Mouse (Mus musculus) thymus, postnatal 10 days (tissue): ENCODE data around the gene Ngfr.
"Not testable (repeated sequence)": the region's sequence is repeated elsewhere in the genome, so short reads cannot be mapped to it uniquely, and the experiment has no call there.

ENCODE experiments used
- DNase-seq, 2 experiments: peaks; one replicate each; pipeline ENCODE4 v3.0.0; 2021; ENCODE audit warnings: low spot score in 2 of 2

Ngfr gene

DNA sequence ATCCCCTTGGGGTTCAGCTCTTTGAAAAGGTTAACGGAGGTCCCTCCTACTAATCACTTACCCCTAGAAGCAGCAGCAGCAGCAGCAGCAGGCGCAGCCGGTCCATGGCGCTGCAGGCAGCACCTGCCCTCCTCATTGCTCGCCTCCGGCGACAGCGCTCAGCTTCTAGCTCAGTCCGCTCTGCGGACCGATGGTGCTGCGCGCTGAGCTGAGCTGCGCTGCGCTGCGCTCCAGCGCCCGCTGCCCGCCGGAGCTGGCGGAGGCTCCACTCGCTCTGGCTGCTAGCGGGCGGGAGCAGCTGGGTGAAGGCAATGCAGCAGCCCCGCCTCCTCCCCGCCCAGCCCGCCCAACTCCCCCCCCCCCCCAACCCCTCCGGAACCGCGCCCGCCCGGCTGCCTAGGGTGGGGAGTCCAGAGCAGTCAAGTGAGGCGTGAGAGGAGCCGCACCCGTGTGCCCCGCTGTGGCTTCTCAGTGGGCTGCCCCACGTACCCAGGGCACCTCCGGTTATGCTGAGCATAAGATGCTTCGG lies at the start of gene Ngfr:
Gene Ngfr, minus strand, starts transcription at position 313 of the 529 bp plus-strand sequence.
- peak in 1 of 2 experiments; percentile 37 for DNase-seq

DNA sequence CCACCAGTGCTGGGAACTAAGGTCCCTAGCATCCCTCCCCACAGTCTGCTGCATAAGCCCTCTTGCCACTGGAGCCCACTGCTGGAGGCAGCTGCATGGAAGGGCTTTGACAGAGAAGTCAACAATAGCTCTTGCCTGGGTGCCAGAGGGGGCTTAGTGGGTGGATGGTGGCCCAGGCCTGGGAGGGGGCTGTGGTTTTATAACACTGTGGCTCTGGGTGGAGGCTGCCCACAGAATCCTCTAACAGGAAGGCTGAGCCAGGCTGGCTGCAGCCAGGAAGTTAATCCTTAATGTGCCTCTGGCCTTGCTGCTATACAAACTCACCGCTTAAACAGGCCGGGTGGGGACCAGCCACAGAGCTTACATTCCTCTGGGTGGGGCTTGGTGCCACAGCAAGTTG lies 47.5 kb upstream of the Ngfr start:
- no peak for DNase-seq

DNA sequence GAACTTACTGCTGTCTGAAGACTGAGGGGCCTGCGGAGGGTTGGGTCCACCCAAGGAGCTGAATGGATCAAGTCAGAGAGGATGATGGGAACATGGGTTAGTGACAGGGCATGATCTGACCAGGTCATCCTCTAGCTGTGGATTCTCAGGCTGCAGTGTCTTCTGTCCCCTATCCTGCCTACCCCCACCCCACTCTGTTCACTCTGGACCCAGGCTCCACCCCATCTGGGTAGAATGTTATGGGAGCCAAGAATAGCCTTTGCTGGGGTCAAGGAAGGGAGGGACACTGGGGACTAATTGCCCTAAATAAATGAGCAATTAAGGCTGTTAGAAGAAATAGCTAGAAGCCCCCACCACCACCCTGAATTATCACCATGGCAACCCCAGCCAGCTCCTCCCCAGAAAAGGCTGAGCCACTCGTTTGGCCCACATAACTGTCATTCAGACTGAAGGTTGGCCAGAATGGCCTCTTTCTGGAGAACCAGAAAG lies 46.0 kb upstream of the Ngfr start:
- no peak for DNase-seq

DNA sequence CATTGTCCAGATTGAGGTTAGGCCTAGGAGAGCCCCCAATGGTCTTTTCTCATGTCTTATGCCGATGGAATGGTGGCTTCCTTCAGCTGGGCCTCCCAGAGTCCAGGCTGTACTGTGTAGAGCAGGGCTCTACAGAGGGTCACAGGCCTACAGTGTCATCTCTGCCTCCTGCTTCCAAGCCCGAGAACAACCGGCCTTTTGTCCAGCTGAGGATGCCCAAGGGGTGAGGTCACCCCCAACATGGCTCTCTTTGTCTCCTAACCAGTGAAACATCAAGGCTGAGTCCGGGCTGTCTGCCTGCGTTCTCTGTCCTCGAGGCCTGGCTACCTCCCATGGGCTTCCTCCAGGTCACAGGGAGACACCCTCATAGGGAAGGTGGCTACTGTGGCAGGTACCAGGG lies 44.9 kb upstream of the Ngfr start:
- DNase-seq: no peak

DNA sequence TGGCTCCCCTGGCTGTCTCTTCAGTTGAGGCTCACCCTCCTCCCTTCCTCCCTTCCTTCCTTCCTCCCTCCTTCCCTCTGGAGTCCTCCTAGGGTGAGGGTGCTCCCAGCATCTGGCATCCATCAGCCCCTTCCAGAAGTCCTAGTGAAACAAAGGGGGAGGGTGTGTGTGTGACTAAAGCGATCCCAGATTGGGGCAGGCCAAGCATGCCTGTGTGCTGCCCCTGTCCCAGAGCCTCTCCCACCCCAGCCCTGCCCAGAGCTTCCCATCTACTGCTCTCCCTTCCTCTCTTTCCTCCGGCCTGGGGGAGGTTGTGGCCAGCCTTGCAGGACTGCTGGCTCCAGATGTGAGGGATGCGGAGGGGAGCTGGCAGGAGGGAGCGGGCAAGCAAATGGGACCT lies 43.8 kb upstream of the Ngfr start:
- no peak for DNase-seq

DNA sequence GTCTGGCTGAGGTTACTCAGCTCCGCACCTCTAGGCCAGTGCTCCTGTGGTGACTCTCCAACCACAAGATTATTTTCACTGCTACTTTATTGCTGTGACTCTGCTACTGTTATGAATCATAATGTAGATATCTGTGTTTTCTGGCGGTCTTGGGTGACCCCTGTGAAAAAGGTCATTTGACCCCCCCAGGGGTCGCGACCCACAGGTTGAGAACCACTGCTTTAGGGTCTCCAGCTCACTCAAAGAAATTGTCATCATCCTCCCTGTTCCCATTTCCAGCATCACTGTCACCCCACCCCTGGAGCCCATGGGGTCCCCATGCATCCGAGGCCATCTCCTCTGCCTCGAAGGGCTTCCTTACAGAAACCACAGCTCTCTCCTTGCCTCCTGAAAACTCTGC lies 43.0 kb upstream of the Ngfr start:
- no peak for DNase-seq

DNA sequence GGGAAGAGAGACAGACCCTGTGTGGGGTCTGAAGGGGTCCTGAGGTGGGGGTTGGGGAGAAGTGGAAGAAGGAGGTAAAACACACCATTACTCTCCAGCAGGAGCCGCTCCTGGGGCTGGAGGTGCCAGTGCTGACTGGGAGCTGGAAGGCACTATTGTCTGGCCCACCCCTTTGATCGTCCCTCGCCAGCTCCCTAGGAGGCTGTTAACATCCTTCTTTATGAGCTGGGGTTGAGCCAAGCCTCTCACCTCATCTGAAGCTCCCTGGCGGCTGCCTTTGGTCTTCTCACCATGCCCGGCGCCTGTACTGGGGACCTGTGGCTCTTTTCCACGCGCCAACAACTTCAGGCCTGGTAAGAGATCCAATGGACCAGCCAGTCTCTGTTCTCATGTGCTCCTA lies 34.9 kb upstream of the Ngfr start:
- no peak for DNase-seq

DNA sequence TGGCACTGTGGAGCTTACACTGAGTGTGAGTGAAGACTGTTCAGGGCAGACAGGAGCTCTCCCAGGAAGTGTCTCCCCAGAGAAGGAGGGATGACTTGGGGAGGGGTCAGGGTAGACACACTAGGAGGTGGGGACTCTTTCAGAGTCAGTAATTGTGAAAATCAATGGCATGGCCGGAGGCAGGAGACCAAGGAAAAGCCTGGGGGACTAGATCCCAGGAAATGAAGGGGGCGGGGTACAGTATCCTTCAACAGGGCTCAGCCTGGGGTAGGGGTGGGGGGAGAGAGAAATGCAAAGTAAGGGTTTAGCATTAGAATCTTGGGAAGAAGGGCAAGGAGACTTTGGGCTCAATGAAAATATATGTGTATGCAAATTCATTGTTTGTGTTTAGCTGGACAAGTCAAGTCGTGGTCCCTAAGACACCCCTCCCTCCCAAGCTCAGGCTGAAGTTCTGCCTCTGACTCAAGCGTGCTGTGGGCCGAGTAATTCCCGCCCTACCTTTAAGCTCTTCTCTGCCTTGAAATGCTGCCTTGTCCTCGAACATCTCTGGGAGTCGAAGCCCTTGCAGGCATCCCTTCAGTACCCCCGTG lies 34.1 kb upstream of the Ngfr start:
- no peak for DNase-seq

DNA sequence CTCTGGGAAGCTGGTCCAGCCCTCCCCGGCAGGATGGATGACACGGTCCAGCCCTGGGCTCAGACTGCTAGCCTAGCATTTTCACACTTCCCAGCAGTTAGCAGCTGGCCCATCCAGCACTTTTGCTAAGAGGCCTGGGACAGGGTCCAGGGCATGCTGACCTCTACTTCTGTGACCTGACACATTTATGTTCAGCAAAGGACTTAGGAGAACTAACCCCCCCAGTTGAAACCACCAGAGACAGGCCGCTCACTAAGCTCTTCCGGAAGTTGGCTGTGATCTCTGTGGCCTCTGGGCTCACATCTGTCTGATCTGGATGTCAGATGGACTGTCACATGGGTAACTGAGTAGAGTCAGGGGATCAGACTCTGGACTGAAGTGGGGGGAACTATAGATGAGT lies 33.5 kb upstream of the Ngfr start:
- no peak for DNase-seq

DNA sequence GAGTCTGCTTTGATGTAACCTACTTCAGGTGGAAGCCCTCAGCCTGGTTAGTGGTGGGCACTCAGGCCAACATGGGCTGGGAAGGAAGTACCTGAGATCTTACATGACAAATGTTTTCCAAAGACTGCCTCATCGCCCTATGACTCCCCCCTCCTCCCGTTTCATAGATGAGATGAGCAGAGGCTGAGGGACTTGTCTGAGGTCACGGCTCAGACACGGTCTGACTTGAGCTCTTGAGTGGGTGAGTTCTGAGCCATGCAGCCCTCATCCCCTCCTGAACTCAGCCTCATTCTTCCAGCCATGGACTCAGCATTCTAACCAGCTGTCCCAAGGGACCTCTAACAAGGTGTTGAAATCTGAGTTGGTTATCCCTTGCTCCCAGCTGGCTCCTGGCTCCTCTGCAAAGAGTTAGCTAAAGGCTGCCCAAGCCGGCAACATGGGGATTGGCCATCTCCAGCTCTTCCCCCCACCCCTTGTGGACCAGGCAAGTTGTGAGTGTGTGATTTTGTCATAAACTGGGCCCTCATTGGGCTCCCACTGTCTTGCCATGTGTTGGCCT lies 32.4 kb upstream of the Ngfr start:
- DNase-seq: no peak

DNA sequence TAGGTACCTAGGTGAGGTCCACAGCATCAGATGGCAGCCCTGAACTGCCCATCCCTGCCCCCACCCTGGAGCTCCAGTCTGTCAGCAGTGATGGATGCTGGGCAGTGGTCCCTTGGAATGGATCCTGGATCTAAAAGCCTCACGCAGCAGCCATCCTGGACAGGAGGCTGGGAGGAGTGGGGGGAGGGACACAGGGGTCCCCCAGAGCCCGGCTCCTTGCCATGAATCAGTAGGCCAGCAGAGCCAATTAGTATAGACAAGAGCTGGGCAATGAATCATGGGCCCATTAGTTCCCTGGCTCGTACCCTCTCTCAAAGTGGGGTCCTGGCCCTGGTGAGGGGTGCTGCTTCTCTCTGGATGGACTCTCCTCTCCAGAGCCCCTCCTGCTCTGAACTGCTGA lies 31.5 kb upstream of the Ngfr start:
- DNase-seq: no peak

DNA sequence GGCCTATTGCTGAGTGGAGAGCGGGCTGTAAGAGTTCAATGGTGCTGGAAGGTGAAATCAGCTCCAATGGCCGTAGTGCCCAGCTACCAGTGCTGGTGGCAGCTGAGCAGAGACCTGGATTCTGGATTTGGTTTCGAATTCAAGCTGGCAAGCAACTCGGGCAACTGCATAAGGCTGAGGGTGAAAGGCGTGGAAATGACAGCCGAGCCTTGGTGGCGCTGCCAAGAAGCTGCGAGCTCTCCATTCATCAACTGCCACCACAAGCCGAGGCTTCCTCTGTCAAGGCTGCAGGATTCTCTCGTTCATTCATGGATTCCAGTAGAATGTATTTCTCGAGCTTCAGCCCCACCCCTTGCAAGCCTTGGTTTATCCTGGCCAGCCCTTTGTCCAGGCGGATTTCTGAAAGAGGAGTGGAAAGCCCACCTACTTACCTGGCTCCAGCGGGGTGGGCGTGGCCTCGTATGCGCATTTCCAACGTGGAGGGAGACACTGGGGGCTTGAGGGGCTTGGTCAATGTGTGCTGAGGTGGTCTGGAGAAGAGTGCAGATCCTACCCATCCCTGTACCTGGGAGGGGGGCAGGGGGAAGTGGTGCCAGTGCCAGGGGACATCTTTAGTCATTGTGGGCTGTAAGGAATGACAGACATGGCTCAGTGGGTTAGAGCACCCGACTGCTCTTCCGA lies 30.4 kb upstream of the Ngfr start:
- DNase-seq: no peak

DNA sequence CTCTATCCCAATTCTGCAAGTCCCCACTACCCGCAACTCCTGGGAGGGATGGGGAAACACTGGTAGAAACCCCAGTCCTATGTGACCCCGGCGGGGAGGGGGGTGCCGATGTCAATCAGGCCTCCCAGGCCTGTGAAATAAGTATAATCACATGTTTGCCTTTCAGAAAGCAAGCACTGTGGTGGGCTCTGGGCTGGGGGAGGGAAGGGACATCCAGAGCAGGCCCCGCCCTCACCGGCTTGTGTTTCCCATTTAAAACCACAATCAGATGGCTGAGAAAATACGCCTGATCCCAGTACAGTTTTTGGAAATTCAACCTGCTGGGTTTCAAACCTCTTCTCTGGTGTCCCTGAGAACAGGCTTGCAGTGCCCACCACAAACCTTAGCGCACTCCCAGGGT lies 27.2 kb upstream of the Ngfr start:
- DNase-seq: no peak

DNA sequence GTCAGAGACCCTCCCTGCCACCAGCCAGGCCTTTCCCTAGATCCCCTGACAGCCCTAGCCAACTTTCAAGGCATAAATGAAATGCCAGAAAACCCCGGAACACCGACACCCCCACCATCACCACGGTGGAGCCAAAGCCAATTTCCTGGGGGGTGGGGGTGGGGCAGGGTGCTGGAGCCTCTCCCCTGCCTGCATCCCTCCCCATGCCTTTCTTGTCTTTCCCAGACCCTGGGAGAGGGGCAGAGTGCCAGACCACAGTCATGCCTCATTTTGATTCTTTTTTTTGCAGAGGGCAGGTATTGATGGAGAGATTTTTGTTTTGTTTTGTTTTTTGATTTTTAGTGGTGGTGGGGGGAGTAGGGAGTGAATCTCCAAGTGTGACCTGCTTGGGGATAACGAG lies 23.7 kb upstream of the Ngfr start:
- no peak for DNase-seq

DNA sequence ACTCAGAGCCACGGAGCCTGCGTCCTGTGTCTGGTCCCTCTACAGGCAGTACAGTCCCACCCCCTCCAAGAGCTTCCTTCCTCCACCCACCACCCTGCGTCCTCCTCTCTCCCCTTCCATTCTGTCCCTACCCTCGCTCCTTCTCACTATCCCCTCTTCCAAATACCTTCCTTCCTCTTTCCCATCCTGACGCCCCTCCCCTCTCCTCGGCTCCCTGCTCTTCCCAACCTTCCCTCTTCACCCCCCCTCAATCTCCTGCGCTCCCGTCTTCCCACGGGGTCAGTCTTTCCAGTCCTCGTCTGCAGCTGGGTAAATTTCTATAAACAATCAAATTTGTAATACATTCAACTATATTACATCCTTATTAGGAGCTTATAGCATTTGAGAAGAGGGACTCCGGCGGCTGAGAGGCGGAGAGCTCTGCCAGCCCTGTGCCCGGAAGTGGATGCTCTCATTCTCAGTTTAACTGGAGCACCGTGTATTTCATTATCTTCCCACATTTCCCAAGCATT lies 22.9 kb upstream of the Ngfr start:
- no peak for DNase-seq

DNA sequence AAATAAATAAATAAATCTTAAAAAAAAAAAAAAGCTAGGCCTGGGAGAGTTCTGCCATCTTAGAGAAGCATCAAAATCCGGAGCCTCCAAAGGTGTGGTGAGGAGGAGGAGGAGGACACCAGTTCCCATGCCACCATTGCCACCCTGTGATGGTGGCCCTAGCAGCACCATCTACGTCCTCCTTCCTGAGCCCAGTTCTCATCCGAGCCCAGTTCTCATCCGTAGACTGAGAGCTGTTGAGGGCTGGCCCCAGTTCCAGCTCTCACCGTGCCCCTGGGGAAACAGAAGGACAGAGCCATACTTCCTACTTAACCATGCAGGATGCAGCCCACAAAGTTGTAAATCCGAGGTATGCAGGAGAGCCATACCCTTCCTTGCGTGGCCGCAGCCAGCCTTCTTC lies 22.4 kb upstream of the Ngfr start:
- DNase-seq: no peak

DNA sequence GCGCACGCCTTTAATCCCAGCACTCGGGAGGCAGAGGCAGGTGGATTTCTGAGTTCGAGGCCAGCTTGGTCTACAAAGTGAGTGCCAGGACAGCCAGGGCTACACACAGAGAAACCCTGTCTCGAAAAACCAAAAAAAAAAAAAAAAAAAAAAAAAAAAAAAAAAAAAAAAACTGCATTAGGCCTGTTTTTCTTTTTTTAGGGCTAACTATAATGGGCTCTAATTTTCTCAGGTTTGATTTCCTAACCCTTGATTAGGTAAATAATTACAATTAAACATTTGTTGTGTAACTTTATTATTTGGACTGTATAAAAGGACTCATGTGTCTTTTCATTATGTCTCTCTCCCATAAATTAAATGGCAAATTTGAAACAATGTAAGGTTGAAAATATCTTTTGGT lies 19.8 kb upstream of the Ngfr start:
- not testable (repeated sequence) for DNase-seq

DNA sequence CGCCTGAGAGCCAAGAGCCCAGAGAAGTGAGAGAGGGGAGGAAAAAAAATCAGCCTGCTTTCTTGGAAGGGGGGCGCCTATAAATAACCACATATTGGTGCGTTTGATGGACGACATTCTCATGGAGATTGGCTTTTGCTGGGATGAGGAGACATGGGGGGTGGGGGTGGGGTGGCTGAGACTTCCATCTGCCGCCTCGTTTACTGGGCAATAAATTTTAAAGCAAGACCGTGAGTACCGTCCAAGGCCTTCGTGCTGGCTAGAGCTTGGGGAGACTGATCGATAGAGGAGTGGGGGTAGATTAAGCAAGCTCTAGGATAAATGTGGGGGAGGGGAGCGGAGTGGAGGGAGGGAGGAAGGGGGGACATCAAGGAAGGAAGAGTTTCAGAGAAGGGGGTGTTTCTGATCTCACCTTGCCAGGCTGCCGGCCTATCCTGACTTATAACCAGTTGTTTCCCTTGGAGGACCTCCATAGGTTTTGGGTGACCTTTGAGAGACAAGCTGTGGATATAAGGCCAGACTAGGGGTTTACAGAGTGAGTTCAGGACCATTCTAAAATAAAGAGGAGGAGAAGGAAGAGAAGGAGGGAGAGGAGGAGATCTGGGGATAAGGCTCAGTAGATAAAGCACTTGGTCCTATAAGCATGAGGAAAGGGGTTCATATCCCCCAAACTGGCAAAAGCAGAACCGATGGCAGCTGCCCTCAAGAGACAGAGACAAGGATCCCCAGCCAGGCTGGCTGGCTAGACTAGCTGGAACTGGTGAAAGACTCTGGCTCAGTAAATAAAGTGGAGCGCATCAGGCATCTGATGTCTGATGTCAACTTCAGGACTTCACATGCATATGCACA lies 10.9 kb upstream of the Ngfr start:
- no peak for DNase-seq

DNA sequence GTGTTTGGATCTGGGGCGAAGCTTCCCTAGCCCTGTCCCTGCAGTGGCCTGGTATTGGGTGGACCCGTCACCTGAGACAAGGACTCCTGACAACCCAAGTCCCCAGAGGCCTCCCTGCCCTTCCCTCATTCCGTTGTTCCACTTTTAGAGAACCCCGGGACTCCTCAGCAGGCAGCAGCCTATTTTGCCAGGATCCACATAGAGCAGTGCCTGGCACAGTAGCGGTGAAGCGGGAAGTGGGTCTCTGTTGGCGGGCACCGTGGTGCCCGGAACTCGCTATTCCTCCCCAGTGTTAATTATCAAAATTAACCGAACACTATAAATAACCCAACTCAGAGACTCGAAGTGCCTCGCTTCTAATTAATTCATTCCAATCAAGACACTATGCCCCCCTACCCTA lies 10.2 kb upstream of the Ngfr start:
- no peak for DNase-seq

DNA sequence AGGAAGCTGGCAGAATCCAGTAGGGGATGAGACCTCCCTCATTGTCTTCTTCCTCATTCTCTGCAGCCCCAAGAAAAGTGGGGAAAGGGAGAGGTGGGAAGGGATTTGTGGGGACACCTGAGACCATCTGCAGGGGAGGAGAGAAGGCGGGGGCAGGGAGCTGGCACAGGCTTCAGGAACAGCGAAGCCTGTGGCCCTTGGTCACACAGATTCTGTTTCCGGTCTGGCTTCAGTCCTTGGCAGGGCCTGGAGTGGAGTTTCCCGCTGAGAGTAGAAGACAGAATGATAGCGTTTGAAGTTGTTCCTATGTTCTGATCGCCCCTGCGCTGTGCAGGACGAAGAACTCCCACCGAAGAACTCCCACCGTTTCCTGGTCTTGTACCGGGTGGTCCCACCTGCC lies 9.2 kb upstream of the Ngfr start:
- DNase-seq: no peak

DNA sequence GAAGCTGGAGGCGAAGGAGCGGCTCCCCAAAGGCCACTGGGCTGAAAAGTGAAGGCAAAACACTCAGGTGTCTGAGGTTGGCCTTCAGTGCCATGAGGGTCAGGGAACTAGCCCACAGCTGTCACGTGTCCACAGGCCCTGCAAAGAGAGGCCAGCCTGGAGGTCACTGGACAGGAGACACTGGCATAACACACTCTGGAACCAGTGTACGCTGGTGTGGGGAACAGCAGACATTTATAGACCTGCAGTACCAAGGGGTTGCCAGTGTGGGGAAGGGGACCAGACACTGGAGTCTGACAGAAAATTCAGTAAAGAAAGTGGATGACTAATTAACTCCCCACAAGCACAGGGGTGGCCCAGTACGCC lies 8.6 kb upstream of the Ngfr start:
- no peak for DNase-seq
